Mouse (Mus musculus) heart, postnatal 4 days (tissue): ENCODE measurements around the gene Fras1. TPM values are rescaled to one million over a fixed set of nuclear protein-coding genes. Genes with fewer than 3 reads are reported as not detected.

Experiments used
- DNase-seq: peaks from one replicate; pipeline ENCODE4 v3.0.0; 2021
- total RNA-seq, 2 experiments: library from RNA; stranded (reverse); gene quantifications; 2 replicates each; pipeline ENCODE4 v1.2.3; 2021

Fras1 gene
- total RNA-seq, 2 experiments from 2014 or later: 20.9 to 27.2 TPM

GRCm38 (mm10) chr5:96793953-96794635, 420.3 kb downstream of the Fras1 start:
- no peak for DNase-seq

DNA sequence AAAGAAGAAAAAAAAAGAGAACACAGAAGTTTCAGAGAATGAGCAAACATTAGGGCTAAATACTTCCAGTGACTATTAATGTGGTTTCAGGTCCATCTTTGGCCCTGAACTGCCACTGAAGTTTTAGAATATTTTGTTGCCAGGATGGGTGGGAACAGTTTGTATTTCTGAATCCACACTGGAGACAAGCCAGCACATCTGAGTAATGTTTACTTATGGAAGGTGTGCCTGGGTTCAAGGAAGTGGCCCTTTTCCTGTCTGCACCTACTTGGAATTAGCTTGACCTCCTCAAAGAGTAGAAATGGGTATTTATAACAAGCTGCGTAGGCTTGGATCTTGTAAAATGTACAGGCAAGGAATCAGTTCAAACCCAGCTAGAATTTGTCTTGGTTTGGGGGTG, 422.0 kb downstream of the Fras1 start:
- DNase-seq: no peak

DNA sequence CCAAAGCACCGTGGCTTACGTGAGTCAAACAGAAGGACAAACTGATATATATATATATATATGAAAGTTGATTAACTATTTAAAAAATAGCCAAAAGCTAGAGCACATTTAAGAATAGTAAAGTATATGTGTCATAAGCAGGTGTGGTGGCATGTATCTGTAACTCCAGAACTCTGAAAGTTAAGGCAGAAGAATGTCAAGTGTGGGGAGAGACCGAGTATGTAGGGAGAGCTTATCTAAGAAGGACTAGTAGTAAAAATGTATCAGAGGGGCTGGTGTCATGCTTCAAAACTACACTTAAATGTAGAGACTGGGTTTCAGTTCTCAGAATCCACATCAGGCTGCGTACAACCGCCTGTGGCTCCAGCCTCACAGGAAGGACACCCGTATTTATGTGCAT, 423.7 kb downstream of the Fras1 start:
- DNase-seq: no peak

GRCm38 (mm10) chr5:96799165-96799564, 425.4 kb downstream of the Fras1 start:
- DNase-seq: no peak

DNA sequence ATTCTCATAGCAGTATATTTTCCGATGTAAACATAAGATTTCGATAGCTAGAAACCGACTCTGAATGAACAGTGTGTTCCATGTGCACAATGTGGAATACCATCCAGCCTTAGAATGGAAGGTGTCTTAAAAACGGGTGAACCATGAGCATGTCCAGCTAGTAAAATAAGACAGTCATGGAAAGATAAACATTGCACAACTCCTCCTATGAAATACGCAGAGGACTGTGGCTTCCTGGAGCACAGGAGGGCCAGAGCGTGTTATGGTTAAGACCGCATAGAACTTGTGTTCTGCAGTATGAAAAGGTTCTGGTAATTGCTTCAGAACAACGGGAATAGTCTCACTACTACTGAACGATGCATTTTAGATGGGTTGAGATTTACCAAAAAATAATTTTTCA, 426.2 kb downstream of the Fras1 start:
- no peak for DNase-seq

DNA sequence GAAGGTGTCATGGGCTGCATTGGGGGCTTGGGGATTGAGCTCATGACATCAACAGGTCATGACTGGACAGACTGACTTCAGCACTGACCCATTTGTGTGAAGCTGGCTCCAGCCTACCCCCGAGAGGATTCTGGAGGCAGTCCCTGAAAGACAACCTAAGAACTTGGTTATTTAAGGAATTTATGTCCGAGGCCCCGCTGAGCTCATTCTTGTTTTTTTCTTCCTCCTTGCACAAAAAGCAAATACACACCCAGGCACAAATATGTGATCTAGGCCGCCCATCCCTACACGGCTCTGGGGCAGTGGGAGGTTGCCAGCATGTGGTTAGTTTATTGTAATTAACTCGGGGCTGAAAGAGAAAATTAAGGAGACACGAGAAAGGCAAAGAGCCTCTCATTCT, 428.4 kb downstream of the Fras1 start:
- peak; percentile 25 for DNase-seq

DNA sequence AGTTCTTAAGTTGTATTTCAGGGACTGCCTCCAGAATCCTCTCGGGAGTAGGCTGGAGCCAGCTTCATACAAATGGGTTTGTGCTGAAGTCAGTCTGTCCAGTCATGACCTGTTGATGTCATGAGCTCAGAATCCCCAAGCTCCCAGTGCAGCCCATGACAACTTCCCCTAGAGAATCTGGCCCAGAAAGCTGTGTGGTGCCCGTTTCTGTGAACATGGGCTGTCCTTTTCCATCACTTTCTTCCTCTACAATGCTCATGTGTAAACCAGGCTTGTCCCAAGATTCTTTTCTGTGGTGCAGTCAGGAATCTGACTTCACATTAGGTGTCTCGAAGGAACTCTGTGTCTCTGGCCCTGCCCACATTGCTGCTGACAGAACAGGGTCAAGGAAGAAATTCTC, 429.3 kb downstream of the Fras1 start:
- peak; percentile 68 for DNase-seq

DNA sequence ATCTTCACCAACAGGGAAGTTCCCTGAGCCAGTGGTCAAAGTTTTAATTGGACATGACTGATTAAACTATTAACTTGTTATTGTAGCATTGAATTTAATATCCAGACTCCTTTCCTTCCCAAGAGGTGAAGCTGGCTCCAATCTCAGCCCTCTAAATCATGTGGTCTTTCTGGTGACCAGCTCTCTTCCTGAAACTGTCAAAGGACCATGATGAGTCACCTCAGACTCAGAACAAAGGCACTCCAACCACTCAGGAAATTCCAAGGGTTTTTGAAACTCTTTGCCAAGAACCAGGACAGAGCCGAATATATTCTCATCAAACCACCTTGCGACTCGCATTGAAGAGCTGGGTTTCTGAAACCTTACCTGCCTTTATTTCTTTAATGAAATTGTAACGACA, 430.5 kb downstream of the Fras1 start:
- DNase-seq: no peak

DNA sequence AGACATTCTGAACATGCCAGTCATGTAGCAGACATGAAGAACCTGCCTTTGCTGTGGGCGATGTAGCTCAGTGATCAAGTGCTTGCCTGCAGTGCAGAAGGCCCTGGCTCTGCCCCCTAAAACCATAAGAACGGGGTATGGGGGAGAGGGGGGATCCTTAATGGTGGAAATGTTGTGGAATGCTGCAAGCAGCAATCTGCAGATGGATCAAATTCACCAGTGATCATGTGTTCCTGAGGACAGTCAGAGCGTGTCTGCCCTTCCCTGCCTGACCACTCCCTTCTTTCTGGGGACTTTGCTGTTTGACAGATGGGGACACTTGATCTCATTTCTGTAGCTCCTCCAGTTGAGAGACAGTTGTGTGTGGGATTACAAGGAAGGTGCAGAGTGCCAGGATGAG, 431.1 kb downstream of the Fras1 start:
- DNase-seq: no peak

DNA sequence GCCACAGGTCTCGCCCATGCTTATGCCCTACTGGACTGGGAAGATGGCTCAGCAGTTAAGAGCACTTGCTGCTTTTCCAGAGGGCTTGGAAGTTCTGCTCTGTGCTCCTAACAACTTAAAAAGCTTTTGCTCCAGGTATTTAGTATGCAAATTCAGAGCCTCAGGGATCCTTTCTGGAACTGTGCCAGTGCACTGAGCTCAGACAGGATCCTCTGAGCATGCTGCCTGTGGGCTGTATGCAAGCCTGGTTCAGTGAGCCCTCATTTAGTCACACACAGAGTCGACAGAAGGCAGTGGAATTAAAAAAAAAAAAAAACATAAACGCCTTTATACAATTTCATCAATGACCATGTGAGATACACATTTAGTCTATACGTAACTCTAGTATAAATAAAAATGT, 436.9 kb downstream of the Fras1 start:
- DNase-seq: no peak

DNA sequence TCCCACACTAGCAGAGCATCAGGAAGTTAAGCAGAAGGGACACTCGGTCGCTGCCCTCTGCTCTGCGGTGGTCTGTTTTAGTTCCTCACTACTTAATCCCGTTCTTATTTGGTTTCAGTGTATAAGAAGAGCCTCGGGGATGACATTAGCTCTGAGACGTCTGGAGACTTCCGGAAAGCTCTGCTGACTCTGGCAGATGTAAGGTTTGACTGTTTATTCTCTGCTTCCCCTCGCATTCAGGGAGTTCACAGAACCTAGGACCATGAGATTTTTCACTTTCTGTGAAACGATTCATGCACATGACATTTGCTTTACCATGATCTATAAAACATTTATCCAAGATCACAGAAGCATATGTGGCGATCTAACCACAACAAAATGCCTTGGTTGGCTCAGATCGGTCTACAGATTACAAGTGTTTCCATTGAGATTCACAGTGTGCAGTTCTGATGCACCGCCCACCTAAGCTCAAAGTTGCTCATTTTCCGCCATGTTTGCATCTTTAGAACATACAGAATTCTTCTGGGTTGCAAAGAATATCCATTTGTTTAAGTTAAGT, 451.1 kb downstream of the Fras1 start:
- no peak for DNase-seq

- DNase-seq: no peak
These were observed 453.4 kb downstream of the Fras1 start for GRCm38 (mm10) chr5:96827176-96827575.

Other genes starting within 250 kb of the Fras1 start
- 10 to 100 TPM; 83.2 to 94.3 TPM for gene Cnot6l, start 209.8 kb upstream of the Fras1 start, total RNA-seq
- gene Mrpl1, start 164.5 kb upstream of the Fras1 start, total RNA-seq: 10 to 100 TPM; 25.8 to 26.2 TPM